Mouse (Mus musculus): ENCODE measurements at regions not wholly inside any gene's neighbourhood (a gene's known extent, or its start where the extent isn't known, plus 50 kb on each side); places are given as distances from the start of the nearest gene placed in this dataset.

GRCm38 (mm10) chr3:127958919-127959684, 63.0 kb upstream of the Fam241a start:
- Histone ChIP-seq H3K4me3 (no peak overlapping the region), H3K27me3 (no peaks in the 10 kb centered on the region), H3K4me2 (replicated peaks) (no peak overlapping the region), H3K4me1 (no peaks in the 10 kb centered on the region), H3K9me3 (no peaks in the 10 kb centered on the region), H3K36me3 (no peaks in the 10 kb centered on the region), H3K27ac (no peak overlapping the region), H3K9ac (no peak overlapping the region)
- no peak for ATAC-seq (ENCODE audit: insufficient number of reproducible peaks, insufficient read depth, low FRiP score, low TSS enrichment)
- 36% methylated on average over 13 of the region's 13 CpGs for WGBS

DNA sequence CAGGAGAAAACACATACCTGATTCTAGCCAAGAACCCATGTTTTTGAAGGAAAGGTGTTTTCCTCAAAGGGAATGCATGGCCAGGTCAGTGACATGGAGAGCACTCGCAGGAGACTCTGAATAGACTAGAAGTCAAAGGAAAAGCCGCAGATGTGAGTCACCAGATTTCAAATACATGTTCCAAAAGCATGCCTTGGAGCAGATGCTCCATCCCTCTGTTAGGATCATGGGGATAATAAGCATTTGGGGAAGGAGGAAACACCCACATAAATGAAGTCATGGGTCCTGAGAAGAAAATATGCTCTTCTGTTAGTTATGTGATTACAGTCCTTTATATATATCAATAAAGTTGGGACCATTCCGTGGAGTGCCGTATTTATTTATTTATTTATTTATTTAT, 58.7 kb upstream of the Fam241a start:
- Histone ChIP-seq H3K4me3 (no peak overlapping the region), H3K9ac (no peak overlapping the region), H3K36me3 (no peaks in the 10 kb centered on the region), H3K9me3 (no peaks in the 10 kb centered on the region), H3K4me2 (replicated peaks) (no peak overlapping the region), H3K27me3 (no peaks in the 10 kb centered on the region), H3K4me1 (no peaks in the 10 kb centered on the region), H3K27ac (no peak overlapping the region)
- 89% methylated on average over 4 of the region's 4 CpGs for WGBS
- ATAC-seq (ENCODE audit: insufficient number of reproducible peaks, insufficient read depth, low FRiP score, low TSS enrichment) = no peak

DNA sequence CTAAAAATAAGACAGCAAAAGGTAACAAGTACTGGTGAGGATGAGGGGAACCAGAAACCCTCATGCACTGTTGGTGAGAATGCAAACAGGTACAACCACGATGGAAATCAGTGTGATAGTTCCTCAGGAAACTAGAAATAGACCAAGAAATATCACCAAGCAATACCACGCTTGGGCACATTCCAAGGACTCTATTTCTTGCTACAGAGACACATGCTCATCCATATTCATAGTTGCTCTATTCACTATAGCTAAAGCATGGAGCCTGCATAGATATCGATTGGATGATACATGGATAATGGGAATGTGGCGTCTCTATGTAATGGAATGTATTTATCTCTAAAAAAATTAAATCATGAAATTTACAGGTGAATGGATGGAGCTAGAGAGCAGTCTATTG, 57.5 kb upstream of the Fam241a start:
- H3K9ac ChIP-seq = no peak overlapping the region
- no peaks in the 10 kb centered on the region for H3K27me3 ChIP-seq
- 90% methylated on average over 4 of the region's 4 CpGs for WGBS
- ATAC-seq (ENCODE audit: insufficient number of reproducible peaks, insufficient read depth, low FRiP score, low TSS enrichment) = no peak
- H3K27ac ChIP-seq = no peak overlapping the region
- no peaks in the 10 kb centered on the region for H3K36me3 ChIP-seq
- no peak overlapping the region for H3K4me3 ChIP-seq
- no peaks in the 10 kb centered on the region for H3K4me1 ChIP-seq
- no peaks in the 10 kb centered on the region for H3K9me3 ChIP-seq
- H3K4me2 ChIP-seq (replicated peaks) = no peak overlapping the region

DNA sequence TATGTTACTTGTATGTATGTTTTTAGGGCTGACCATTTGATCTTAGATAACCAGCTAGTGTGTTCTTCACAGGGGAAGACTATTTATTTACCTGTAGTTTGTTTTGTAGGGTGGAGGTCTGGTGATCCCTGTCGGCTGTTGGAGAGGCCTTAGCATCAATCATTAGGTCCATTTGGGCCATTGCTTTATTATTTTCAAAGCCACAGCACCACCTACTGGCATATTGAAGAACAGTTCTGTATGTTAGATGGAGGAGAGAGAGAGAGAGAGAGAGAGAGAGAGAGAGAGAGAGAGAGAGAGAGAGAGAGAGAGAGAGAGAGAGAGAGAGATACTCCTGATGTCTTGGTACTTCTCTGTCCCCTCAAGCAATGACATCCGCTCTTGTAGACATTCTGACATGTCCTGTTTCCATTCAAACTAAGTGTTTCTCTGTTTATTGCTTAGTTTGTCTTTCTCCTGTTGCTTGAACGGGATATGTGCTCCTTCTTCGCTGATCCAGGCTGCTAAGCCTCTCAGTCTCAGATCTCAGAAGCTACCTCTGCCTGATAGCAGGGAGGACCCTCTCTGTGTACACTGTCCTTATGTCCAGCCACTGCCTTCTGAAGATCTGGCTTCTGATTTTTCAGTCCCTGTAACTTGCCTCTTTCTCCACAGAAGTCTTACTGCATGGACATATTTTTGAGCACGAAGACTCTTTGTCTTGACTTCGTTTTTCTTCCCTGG, 52.9 kb upstream of the Fam241a start:
- ATAC-seq (ENCODE audit: insufficient number of reproducible peaks, insufficient read depth, low FRiP score, low TSS enrichment) = no peak
- Histone ChIP-seq H3K9me3 (no peaks in the 10 kb centered on the region), H3K4me3 (no peak overlapping the region), H3K4me1 (no peaks in the 10 kb centered on the region), H3K36me3 (no peaks in the 10 kb centered on the region), H3K27me3 (no peaks in the 10 kb centered on the region), H3K9ac (no peak overlapping the region), H3K27ac (no peak overlapping the region), H3K4me2 (replicated peaks) (no peak overlapping the region)
- WGBS = 53% methylated on average over 6 of the region's 6 CpGs

GRCm38 (mm10) chr3:127948326-127948725, 52.2 kb upstream of the Fam241a start:
- WGBS = 77% methylated on average over 5 of the region's 5 CpGs
- Histone ChIP-seq H3K9ac (no peak overlapping the region), H3K27ac (no peak overlapping the region), H3K36me3 (no peaks in the 10 kb centered on the region), H3K4me1 (no peaks in the 10 kb centered on the region), H3K9me3 (no peaks in the 10 kb centered on the region), H3K27me3 (no peaks in the 10 kb centered on the region), H3K4me2 (replicated peaks) (no peak overlapping the region), H3K4me3 (no peak overlapping the region)
- no peak for ATAC-seq (ENCODE audit: insufficient number of reproducible peaks, insufficient read depth, low FRiP score, low TSS enrichment)
